Mouse (Mus musculus): ENCODE results near the gene Srr. TPM values are rescaled to one million over a fixed set of nuclear protein-coding genes. Genes with fewer than 3 reads are reported as not detected.
A peak's percentile ranks its signal among the peaks of the same experiment; 100 is the strongest.

Gene Srr
- polyA plus RNA-seq, 1 experiment: 6.4 TPM

DNA sequence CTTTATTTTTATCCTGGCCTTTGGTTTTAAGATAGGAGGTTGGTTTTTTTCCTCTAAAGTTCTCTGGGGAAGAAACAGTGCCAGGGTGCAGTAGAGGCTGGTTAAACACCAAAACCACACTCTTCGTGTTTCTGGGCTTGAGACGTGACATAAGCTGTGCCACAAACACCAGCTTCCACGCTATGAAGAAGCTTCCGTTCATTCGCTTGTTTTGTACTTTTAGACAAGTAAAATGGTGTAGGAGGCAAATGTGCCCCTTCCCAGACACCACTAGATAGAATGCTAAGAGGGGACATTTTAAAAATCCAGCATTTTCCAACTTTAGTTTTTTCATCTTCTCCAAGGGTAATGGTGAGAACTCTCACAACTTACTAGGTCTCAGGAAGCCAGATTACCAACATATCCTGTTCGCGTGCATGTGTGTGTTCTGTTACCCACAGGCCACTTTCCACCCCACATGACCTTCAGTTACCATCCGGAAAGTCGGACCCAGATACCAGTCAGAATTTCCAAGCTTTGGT, 34.3 kb upstream of the Srr start:
- H3K36me3 ChIP-seq (ENCODE audit: control insufficient read depth, insufficient read depth, low read length): no peaks in the 10 kb centered on the region
- no peaks in the 10 kb centered on the region for H3K27me3 ChIP-seq (ENCODE audit: control insufficient read depth, insufficient read depth, low read length)
- WGBS: 86% methylated on average over 9 of the region's 9 CpGs
- H3K4me1 ChIP-seq (ENCODE audit: control insufficient read depth, insufficient read depth, insufficient read length, low read length): peaks cover 15% of the 10 kb centered on the region
- no peak for TF ChIP-seq POLR2A (IDR thresholded peaks at IDR 0.05; ENCODE audit: low read depth, low read length)
- TF ChIP-seq CTCF (IDR thresholded peaks at IDR 0.05; ENCODE audit: extremely low read depth, insufficient read length, insufficient replicate concordance, low read depth, low read length): no peak
- no peak overlapping the region for H3K4me3 ChIP-seq (ENCODE audit: low read depth, low read length)
- H3K27ac ChIP-seq (ENCODE audit: insufficient read depth, low read depth, low read length): peak overlapping the region; percentile 70

GRCm38 (mm10) chr11:74959501-74959900, 33.8 kb upstream of the Srr start:
- H3K27ac ChIP-seq (ENCODE audit: insufficient read depth, low read depth, low read length): peak overlapping the region; percentile 70
- 77% methylated on average over 2 of the region's 2 CpGs for WGBS

DNA sequence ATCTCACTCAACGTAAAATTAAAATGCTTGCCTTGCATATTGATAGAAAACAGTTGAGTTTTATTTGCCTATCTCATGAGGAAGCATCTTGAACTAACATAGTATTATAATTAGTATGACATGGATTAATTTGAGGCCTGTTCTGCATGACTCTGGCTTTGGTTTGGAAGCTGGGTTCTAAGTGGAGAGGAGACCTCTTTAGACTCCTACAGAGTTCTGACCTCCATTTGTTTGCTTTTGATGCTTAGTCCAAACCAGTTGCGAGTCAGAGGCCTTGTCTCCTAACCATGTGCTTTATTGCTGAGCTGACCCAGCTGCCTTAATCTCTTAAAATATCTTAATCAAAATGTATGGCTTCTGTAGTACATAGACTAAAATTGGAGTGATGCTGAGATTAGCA, 31.9 kb upstream of the Srr start:
- 89% methylated on average over 2 of the region's 2 CpGs for WGBS

More at GRCm38 (mm10) chr11:74959501-74959900, 33.8 kb upstream of the Srr start:
- no peaks in the 10 kb centered on the region for H3K27me3 ChIP-seq (ENCODE audit: control insufficient read depth, insufficient read depth, low read length)
- no peak overlapping the region for H3K4me3 ChIP-seq (ENCODE audit: low read depth, low read length)
- no peaks in the 10 kb centered on the region for H3K36me3 ChIP-seq (ENCODE audit: control insufficient read depth, insufficient read depth, low read length)
- TF ChIP-seq CTCF (IDR thresholded peaks at IDR 0.05; ENCODE audit: extremely low read depth, insufficient read length, insufficient replicate concordance, low read depth, low read length) (no peak), POLR2A (IDR thresholded peaks at IDR 0.05; ENCODE audit: low read depth, low read length) (no peak)
- peaks cover 18% of the 10 kb centered on the region for H3K4me1 ChIP-seq (ENCODE audit: control insufficient read depth, insufficient read depth, insufficient read length, low read length)

GRCm38 (mm10) chr11:74956006-74956405, 30.3 kb upstream of the Srr start:
- TF ChIP-seq POLR2A (IDR thresholded peaks at IDR 0.05; ENCODE audit: low read depth, low read length) (no peak), CTCF (IDR thresholded peaks at IDR 0.05; ENCODE audit: extremely low read depth, insufficient read length, insufficient replicate concordance, low read depth, low read length) (no peak)
- no peak overlapping the region for H3K27ac ChIP-seq (ENCODE audit: insufficient read depth, low read depth, low read length)
- H3K27me3 ChIP-seq (ENCODE audit: control insufficient read depth, insufficient read depth, low read length): no peaks in the 10 kb centered on the region
- H3K4me1 ChIP-seq (ENCODE audit: control insufficient read depth, insufficient read depth, insufficient read length, low read length): peaks cover 10% of the 10 kb centered on the region; the same call in 1 of the 2 replicates
- H3K36me3 ChIP-seq (ENCODE audit: control insufficient read depth, insufficient read depth, low read length): peaks cover 6% of the 10 kb centered on the region
- no peak overlapping the region for H3K4me3 ChIP-seq (ENCODE audit: low read depth, low read length)

More for the DNA sequence above, 31.9 kb upstream of the Srr start:
- peaks cover 13% of the 10 kb centered on the region for H3K4me1 ChIP-seq (ENCODE audit: control insufficient read depth, insufficient read depth, insufficient read length, low read length)
- no peak overlapping the region for H3K27ac ChIP-seq (ENCODE audit: insufficient read depth, low read depth, low read length)
- no peak overlapping the region for H3K4me3 ChIP-seq (ENCODE audit: low read depth, low read length)
- no peaks in the 10 kb centered on the region for H3K27me3 ChIP-seq (ENCODE audit: control insufficient read depth, insufficient read depth, low read length)
- TF ChIP-seq POLR2A (IDR thresholded peaks at IDR 0.05; ENCODE audit: low read depth, low read length) (no peak), CTCF (IDR thresholded peaks at IDR 0.05; ENCODE audit: extremely low read depth, insufficient read length, insufficient replicate concordance, low read depth, low read length) (no peak)
- 0 out of 2 replicates have a peak, but pooled peaks cover 3% of the 10 kb centered on the region for H3K36me3 ChIP-seq (ENCODE audit: control insufficient read depth, insufficient read depth, low read length)

GRCm38 (mm10) chr11:74954901-74955300, 29.2 kb upstream of the Srr start:
- no peak for TF ChIP-seq POLR2A (IDR thresholded peaks at IDR 0.05; ENCODE audit: low read depth, low read length)
- no peak for TF ChIP-seq CTCF (IDR thresholded peaks at IDR 0.05; ENCODE audit: extremely low read depth, insufficient read length, insufficient replicate concordance, low read depth, low read length)
- no peaks in the 10 kb centered on the region for H3K27me3 ChIP-seq (ENCODE audit: control insufficient read depth, insufficient read depth, low read length)
- no peak overlapping the region for H3K4me3 ChIP-seq (ENCODE audit: low read depth, low read length)
- H3K4me1 ChIP-seq (ENCODE audit: control insufficient read depth, insufficient read depth, insufficient read length, low read length): peaks cover 10% of the 10 kb centered on the region; the same call in 1 of the 2 replicates
- peaks cover 6% of the 10 kb centered on the region for H3K36me3 ChIP-seq (ENCODE audit: control insufficient read depth, insufficient read depth, low read length)
- peak overlapping the region; percentile 82 for H3K27ac ChIP-seq (ENCODE audit: insufficient read depth, low read depth, low read length)

GRCm38 (mm10) chr11:74946348-74946747, 20.6 kb upstream of the Srr start:
- H3K4me1 ChIP-seq (ENCODE audit: control insufficient read depth, insufficient read depth, insufficient read length, low read length): no peaks in the 10 kb centered on the region
- peaks cover 25% of the 10 kb centered on the region for H3K36me3 ChIP-seq (ENCODE audit: control insufficient read depth, insufficient read depth, low read length)
- TF ChIP-seq POLR2A (IDR thresholded peaks at IDR 0.05; ENCODE audit: low read depth, low read length) (no peak), CTCF (IDR thresholded peaks at IDR 0.05; ENCODE audit: extremely low read depth, insufficient read length, insufficient replicate concordance, low read depth, low read length) (no peak; the same call in 1 of the 2 replicates)
- no peak overlapping the region for H3K4me3 ChIP-seq (ENCODE audit: low read depth, low read length)
- no peak overlapping the region for H3K27ac ChIP-seq (ENCODE audit: insufficient read depth, low read depth, low read length)
- no peaks in the 10 kb centered on the region for H3K27me3 ChIP-seq (ENCODE audit: control insufficient read depth, insufficient read depth, low read length)
- 83% methylated on average over 3 of the region's 3 CpGs for WGBS

- no peak for TF ChIP-seq CTCF (IDR thresholded peaks at IDR 0.05; ENCODE audit: extremely low read depth, insufficient read length, insufficient replicate concordance, low read depth, low read length)
- TF ChIP-seq POLR2A (IDR thresholded peaks at IDR 0.05; ENCODE audit: low read depth, low read length): no peak
- peaks cover 16% of the 10 kb centered on the region for H3K36me3 ChIP-seq (ENCODE audit: control insufficient read depth, insufficient read depth, low read length)
- no peak overlapping the region for H3K27ac ChIP-seq (ENCODE audit: insufficient read depth, low read depth, low read length)
- H3K4me3 ChIP-seq (ENCODE audit: low read depth, low read length): no peak overlapping the region
- H3K27me3 ChIP-seq (ENCODE audit: control insufficient read depth, insufficient read depth, low read length): no peaks in the 10 kb centered on the region
- 93% methylated on average over 7 of the region's 7 CpGs for WGBS
- H3K4me1 ChIP-seq (ENCODE audit: control insufficient read depth, insufficient read depth, insufficient read length, low read length): no peaks in the 10 kb centered on the region
Observed at GRCm38 (mm10) chr11:74930391-74930790, 4.6 kb upstream of the Srr start.

Measured in small intestine, adult 2 months (tissue).